Comparison of ENCODE assay signal across 8 mouse cellular contexts in genomic region chr2:30807648-30808295, GRCm38 (mm10). TPM values are rescaled to one million over a fixed set of nuclear protein-coding genes. Genes with fewer than 3 reads are reported as not detected.
DNase-seq lines count a peak whose midpoint lies in the region; ATAC-seq lines count a peak whose summit lies in the region.

TSS of gene Ntmt1 (plus strand) at chr2:30807826.

- peak within 1 kb of the TSS; percentile 94 for H3K4me3 ChIP-seq in lung, embryonic 16.5 days (ENCODE audit: low read length)

- peak; percentile 97 to 98 for ATAC-seq in hematopoietic stem cell, adult 5-6 weeks (replicated peaks in 1 of 2; ENCODE audit: insufficient read depth in 1 of 2, low FRiP score in 2 of 2, low TSS enrichment in 1 of 2, low read depth in 1 of 2, poor library complexity in 2 of 2, severe bottlenecking in 2 of 2)
- peak; percentile 99 for ATAC-seq in lung, embryonic 16.5 days (ENCODE audit: low read depth)

- no peaks in the 10 kb centered on the region; the same call in none of the 2 replicates for H3K36me3 ChIP-seq in lung, embryonic 16.5 days (ENCODE audit: control insufficient read depth, insufficient read depth, low read length)

- H3K27me3 ChIP-seq in lung, embryonic 16.5 days (ENCODE audit: control insufficient read depth, insufficient read depth, low read depth, low read length) = no peaks in the 10 kb centered on the region

- peak within 1 kb of the TSS; percentile 80 for H3K27ac ChIP-seq in lung, embryonic 16.5 days (ENCODE audit: low read length)

- peak; percentile 84 for DNase-seq in MEL-GATA-1-ER (ENCODE audit: extremely low read depth, low read depth)
- peak; percentile 94 for DNase-seq in cerebellum, adult 8-10 months
- DNase-seq in forelimb bud, embryonic 11.5 days (ENCODE audit: low read depth, low spot score) = peak; percentile 99
- DNase-seq in layer of hippocampus, adult 9-10 months (ENCODE audit: low spot score) = peak; percentile 97
- DNase-seq in ovary, postnatal 10 days (ENCODE audit: low spot score) = peak; percentile 85
- DNase-seq in thymus, postnatal 10 days (ENCODE audit: low spot score in 2 of 2) = peak; percentile 96 to 97

- peaks cover 15% of the 10 kb centered on the region for H3K4me1 ChIP-seq in lung, embryonic 16.5 days (replicated peaks; ENCODE audit: control insufficient read depth, insufficient read depth, low read length)

- peak within 1 kb of the TSS; percentile 92 for H3K9ac ChIP-seq in lung, embryonic 16.5 days (ENCODE audit: low read length)

- H3K9me3 ChIP-seq in lung, embryonic 16.5 days (ENCODE audit: control insufficient read depth, low read length) = no peaks in the 10 kb centered on the region

- peak within 1 kb of the TSS; percentile 95 for H3K4me2 ChIP-seq in lung, embryonic 16.5 days (ENCODE audit: low read depth, low read length)

- WGBS in lung, embryonic 16.5 days = under 1% methylated on average over 43 of the region's 44 CpGs

RNA-seq across cellular contexts. Expression of gene Ntmt1, which starts in this region (rescaled TPM):
- 21.2 and 22.6 TPM in 2 replicates for total RNA-seq in hematopoietic stem cell, adult 5-6 weeks (2017)
- 76.4 and 76.6 TPM in 2 replicates for polyA plus RNA-seq in lung, embryonic 16.5 days (2015; fragmentation: Nextera tagmentation; extraction: Ambion mirVana)

Comparison
In these comparisons a context has a peak if more than half of its experiments do, and no peak if none do; other contexts are left out.
1. Peak in every context shown above with its lines: DNase-seq, ATAC-seq, H3K4me3 ChIP-seq and H3K27ac ChIP-seq.